Mouse (Mus musculus): ENCODE data around the gene Scyl2. TPM values are rescaled to one million over a fixed set of nuclear protein-coding genes. Genes with fewer than 3 reads are reported as not detected.
"Not testable (repeated sequence)": the region's sequence is repeated elsewhere in the genome, so short reads cannot be mapped to it uniquely, and the experiment has no call there.

The Scyl2 gene
- total RNA-seq, 2 experiments from 2014 or later, result 21.4 to 22.1 TPM

DNA sequence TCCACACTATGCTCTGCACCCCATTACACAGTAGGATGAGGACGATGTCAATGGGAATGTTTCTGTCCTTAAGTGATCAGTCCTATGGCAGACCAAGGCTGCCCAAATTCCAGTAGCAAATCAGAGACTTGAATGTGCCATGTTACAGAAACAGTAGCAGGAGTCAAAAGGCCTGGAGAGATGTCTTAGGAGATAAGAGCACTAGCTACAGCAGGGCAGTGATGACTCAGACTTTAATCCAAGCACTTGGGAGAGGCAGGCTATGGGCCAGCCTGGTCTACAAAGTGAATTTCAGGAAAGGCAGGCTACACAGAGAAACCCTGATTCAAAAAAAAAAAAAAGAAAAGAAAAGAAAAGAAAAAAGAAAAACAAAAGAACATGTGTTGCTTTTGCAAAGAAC is 6.6 kb downstream of the Scyl2 start:
- DNase-seq, result no peak

DNA sequence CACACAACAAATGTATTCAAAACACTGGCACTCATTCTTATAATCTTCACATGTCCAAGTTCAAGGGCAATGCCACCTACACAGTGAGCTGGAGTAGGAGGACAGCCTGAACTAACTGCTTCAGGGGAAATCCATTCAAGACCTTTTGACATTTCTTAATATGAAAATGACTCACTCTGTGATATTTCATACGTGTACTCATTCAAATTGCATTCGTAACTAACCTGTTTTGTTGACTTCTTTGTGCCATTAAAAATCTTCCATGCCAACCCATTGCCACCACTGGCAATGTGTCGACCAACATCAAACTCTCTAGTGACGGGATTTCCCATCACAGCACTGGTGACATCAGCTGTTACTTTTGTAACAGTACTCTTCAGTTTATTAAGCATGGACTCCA is 8.0 kb downstream of the Scyl2 start:
- DNase-seq, result no peak

DNA sequence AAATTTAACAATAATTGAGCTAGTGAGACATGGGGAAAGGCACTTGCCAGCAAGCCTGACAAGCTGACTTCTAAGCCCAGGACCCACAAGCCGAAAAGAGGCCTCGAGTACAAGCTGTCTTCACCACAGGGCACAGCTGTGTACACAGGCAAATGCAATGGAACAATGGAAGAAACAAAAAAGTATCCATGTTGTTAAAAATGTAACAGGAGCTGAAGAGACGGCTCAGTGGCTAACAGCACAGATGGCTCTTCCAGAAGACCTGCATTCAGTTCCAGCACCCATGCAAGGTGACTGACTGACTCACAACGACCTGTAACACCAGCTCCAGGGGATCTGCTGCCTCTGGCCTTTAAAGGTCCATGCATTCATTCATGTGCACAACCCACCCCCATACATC is 9.5 kb downstream of the Scyl2 start:
- DNase-seq, result no peak

DNA sequence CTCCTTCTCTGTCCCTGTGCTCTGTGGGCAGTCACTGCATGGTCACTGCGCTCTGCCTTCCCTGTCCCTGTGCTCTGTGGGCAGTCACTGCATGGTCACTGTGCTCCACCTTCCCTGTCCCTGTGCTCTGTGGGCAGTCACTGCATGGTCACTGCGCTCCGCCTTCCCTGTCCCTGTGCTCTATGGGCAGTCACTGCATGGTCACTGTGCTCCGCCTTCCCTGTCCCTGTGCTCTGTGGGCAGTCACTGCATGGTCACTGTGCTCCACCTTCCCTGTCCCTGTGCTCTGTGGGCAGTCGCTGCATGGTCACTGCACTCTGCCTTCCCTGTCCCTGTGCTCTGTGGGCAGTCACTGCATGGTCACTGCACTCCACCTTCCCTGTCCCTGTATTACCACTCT is 15.7 kb downstream of the Scyl2 start:
- DNase-seq, result not testable (repeated sequence)

DNA sequence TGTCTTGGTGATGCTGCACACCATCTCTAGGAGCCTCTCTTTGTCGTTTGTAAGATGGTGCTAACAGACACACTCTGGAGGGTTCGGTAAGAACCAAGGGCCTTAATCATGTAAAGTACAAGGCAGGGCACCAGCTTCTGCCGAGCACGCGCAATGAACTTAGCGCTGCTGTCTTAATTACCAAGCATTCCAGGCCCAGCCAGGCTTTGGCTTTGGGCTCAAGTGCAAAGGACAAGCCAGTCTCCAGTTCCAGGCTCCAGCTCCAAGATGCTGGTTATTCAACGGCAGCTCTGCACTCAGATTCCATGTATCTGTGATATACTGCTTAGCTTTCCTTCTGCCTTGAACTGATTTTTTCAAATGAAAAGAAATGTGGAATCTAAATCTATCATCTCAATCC is 18.5 kb downstream of the Scyl2 start:
- no peak for DNase-seq

DNA sequence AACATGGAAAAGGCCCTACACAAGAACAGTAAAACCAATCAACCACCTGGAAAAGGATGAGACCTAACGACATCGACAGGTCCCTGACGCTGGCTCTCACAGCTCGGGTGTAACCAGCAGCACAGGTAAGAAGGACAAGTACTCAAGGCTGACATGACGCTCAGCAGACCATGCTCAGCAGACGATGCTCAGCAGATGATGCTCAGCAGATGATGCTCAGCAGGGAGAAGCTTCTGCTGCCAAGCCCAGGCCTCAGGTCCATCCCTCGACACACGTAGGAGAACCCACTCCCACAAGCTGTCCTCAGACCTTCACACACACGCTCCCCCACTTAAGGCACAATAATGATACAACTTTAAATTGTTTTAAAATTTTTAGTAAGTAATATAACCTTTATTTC is 20.4 kb downstream of the Scyl2 start:
- DNase-seq, result no peak

DNA sequence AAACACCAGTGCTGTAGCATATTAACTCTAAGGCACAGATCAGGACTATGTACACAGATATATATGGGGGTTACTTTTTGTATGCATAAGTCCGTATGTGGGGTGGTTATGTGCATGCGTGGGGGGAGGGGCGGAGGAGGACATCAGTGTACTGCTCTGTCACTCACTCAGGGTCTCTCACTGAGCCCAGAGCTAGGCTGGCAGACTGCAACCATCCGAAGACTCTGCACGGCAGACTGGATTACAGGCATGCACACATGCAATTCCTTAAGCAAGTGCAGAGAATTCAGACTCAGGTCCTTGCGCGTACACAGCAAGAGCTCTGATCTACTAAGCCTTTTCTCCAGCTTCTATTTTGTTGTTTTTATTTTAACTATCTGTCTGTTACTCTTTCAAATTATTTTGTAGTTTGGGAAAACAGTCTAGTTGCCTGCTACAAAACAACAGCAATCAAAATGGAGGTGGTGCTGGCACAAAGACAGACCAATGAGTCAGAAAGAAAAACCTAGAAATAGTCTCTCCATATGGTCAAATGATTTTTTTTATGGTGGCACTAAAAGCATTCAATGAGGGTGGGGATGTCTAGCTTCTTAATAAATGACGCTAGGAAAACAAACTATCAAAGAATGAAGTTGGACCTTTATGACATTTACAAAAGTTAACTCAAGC is 21.0 kb downstream of the Scyl2 start:
- no peak for DNase-seq

DNA sequence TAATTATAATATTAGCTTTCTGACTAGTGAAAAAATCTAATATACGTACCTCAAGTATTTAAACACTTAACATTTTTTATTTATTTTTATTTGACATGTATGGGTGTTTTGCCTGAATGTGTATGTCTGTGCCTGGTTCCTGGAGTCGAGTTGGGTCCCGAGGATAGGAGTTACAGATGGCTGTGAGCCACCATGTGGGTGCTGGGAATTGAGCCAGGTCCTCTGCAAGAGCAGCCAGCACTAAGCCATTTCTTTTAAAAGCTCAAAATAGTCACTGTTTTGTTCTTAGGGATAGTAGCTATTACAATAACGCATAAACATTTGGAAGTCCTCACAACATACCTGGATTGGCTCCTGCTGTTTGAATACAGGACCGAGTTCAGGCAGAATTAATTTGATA is 29.7 kb downstream of the Scyl2 start:
- no peak for DNase-seq

DNA sequence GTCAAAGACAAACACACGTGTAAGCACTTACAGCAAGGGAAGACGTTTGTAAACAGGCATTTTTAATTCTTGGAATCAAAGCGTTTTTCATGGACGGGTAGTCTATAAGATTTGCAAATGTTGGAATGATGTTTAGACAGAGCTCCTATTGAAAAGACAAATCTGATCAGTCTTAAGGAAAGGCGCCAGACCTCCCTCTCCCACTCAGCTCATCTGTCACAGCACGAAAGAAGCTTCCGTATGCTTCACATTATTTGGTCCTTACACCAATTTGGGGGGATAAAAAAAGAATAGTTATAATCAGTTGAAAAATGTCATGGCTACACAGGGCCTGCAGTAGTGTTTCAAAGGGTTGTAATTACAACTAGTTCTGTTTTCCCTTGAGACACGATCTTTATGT is 33.2 kb downstream of the Scyl2 start:
- DNase-seq, result no peak

DNA sequence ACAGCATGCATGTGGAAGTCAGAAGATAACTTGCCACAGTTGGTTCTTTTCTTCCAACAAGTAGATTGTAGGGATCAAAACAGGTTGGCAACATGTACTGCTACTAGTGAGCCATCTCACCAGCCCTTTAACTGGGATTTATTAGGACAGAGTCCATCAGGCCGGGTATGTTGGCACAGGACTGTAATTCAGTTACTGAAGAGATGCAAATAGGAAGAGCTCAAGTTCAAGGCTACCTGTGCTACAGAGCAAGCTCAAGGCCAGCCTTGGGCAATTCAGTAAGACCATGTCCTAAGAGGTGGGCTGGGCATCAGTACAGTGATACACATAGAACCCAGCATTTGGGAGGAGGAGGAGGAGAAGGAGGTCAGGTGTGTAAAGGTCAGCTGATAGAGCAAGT is 34.4 kb downstream of the Scyl2 start:
- no peak for DNase-seq

DNA sequence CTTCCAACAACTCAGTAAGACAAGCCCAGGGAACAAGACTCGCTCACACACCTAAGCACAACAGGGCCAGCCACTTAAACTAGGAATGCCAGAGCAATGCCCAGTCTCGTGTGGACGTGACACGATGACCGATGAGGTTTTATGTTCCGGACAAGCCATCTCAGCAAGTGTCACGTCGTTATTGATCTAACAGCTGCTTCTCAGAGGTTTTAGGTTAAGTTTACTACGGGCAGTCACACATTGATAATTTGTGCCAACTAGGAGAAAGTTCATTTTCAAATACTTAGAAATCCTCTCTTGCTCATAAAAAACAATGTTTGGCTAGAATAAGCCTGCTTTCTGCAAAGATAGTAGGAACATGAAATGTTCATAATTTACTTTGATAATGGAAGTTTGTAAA is 39.2 kb downstream of the Scyl2 start:
- no peak for DNase-seq

DNA sequence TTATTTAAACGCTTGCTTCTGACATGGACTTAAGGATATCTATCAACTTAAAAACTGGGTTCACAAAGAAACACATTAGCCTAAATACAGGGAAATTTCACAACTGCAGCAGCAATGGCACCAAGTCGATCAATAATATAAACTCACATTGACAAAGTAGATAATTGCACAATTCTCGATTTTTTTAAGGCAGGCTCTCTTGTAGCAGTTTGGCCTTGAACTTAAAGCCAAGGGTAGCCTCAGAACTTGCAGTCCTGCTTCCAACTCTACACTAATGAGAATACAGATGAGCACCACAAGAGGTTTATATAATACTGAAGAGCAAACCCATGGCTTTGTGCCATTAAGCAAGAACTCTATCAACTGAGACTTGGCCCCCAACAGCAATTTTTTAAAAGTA is 49.1 kb downstream of the Scyl2 start:
- no peak for DNase-seq

DNA sequence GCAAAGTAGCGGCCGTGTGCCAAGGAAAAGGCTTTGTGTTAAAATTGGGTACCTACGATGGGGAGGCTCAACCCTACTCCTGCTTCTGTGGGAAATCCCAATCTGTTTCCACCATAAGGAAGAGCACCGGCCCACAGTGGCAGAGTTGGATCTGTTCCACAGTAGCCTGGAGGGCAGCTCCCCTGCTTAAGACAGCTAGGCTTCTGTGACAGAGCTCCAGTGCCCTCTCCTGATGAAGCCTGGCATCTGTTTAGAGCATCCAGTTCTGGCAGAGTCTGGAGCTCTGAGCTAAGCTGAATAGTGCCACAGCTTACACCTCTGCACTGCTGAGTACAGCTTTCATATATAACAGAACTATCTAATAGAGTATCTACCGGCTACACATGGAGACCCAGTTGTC is 51.1 kb downstream of the Scyl2 start:
- peak; percentile 36 for DNase-seq

DNA sequence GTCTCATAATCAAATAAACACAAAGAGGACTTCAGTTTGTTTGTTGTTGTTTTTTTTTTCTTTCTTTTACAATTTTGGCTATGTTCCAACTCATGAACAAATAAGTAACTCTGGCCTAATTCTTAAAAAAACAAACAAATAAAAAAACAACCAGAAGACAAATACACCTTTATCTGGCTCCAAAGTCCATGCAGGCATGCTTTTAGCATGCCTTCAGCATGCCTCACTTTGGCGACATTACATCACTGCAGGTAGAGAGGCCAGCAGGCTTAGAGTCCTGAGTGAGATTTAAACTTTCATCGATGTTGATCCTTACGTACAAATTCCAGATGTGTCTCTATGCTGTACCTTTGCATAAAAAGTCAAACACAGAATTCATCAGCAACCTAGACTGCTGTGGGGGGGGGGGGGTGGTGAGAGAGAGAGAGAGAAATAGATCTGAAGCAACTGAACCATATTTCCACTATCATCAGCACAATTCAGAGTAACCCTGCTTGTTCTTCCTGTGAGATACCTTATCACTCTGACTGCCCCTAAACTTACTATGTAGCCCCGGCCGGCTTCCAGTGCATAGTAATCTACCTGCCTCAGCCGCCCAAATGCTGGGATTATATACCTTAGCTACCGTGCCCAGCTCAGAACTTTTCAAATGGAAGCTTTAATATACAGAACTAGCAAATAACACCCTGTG is 52.2 kb downstream of the Scyl2 start:
- no peak for DNase-seq

DNA sequence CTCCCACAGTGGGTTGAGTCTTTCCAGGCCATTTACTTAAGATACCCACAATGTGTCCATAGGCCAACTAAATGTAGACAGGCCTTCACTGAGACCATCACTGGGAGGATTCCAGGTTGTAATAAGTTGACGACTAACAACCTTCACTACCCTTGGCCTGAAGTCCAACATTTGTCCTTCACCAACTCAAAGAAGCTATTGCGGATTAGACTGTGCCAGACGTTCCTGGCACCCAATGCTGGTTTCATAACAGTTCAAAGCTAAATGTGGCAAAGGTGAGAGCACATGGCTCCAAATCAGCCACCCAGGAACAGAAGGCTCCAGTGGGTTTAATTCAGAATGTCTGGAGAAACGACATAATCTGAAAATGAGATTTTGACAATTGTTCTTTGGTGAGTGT is 53.0 kb downstream of the Scyl2 start:
- peak; percentile 12 for DNase-seq

DNA sequence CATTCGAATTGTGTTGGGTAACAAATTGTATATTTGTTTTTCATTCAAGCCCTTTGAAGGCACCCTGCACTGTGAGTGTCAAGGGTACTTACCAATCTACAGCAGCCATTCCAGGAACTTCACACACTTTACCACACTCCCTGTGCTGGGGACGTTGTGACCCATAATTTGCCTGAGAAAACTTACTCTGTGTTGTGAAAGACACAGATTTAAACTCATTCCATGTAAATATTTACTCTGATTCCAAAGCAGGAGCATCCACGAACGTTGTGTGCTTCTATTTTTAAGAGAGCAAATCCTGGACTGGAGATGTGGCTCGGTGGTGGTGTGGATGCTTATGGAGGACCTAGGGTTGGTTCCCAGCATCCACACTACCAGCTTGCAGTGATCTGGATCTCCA is 54.3 kb downstream of the Scyl2 start:
- DNase-seq, result no peak

DNA sequence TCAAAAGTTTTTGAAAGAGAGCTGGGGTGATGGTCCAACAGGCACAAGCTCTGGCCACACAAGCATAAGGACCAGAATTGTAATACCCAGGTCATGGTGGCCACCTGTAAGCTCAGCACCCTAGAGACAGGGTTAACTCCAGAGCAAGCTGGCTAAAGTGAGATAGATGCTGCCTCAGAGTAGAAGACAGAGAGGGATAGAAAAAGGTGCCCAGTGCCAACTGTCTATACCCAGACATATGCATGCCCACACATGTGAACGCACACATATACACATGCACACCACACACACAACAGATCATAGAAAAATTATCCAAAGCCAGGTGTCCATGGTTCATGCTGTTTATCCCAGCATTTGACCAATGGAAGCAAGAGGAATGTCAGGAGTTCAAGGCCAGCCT is 55.5 kb downstream of the Scyl2 start:
- DNase-seq, result no peak

DNA sequence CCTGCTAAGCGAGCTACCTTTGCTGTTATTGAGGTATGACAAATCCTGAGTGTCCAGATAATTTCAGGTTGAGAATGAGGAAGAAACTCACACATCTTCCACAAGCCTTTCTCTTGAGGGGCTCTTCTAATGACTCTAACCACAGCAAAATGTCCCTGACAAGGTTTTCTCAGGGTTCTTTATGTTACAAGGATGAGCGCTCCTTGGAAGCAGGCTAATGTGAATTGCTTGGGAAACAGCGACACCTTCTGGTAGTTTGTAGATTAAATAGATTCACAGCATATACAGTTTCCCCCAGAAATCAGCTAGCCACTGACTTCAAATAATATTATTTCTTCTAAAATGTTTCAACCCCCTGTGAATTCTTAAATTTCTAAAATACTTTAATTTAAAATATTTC is 56.0 kb downstream of the Scyl2 start:
- DNase-seq, result peak; percentile 58

DNA sequence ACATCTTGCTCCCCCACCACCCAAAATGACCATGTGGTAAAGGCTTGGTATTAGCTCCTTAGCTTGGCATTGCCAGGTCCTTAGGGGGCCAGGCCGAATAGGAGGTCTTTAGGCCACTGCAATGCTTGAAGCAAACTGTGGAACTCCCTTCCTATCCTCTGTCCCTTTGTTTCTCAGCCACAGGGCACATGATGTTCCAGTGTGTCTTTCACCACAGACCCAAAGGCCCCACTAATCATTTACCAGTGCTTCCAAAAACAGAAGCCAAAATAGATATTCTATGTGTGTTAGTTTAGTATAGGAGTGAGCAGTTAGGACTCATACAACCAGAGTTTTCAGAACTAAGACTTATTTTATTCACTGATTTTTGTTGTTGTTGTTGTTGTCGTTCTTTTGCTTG is 59.4 kb downstream of the Scyl2 start:
- DNase-seq, result no peak

DNA sequence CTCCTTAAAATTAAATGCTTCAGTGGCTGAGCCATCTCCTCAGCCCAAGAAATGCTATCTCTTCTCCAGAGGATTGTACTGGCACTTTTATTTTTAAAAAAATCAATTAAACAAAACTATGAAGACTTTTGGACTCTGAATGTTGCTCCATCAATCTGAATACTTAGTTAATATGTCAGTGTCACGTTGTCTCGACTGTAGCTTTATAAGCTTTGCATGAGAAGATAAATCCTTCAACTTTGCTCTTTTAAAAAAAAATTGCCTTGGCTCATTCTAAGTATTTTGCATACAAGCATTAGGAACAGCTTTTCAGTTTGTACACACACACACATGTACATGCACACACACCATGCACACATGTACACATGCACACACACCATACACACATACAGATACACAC is 61.9 kb downstream of the Scyl2 start:
- no peak for DNase-seq

DNA sequence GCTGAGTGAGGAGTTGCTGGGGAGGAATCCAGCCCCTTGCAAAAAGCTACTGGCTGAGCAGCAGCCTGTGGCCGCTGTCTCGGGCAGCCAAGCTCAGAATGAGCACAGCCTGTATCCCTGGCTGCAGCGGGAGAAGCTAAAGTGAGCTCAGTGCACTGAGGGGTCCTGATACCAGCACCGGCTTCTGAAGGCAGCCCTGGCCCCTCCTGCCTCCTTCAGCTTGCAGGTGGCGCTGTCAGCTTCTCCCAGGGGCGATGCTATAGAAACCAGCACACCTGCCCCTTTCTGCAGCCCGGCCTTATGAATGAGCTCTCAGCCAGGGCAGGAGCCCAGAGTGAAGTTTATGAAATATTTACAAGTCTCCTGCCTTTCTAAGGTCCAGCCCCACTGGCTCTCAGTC is 65.0 kb downstream of the Scyl2 start, which contains the start of gene Slc17a8:
Gene Slc17a8 (minus strand): TSS at position 125 of the 400 bp plus-strand sequence.
- no peak for DNase-seq

DNA sequence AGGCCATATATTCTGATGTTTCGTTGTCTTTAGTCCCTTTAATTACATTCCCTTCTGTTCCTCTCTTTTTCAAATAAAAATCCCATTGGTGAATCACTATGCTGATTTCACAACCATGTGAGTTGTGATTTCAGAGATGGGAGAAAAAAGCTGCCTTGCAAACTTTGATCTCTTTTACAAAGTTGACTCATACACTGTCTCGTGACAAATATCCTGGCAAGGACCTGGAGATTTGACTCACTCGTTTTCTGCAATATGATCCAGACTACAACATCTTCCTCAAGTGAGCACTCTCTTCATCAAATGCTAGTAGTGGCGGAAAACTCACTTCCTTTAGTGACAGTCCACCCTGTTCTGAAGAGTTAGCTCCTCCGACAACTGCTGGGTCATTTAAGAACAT is 86.8 kb downstream of the Scyl2 start:
- DNase-seq, result no peak

DNA sequence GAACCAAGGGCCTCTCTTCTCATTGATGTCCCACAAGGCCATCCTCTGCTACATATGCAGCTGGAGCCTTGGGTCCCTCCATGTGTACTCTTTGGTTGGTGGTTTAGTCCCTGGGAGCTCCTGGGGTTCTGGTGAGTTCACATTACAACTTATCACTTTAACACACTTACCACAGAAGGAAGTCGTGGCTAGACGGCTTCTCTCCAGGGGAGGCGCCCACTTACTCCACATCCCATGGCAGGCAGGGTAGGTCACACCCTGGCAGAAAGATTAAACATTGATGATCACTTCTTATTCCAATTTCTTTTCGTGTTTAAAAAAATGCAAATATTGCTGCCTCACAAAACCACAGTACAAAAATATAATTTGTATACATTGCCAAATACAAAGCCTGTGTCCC is 88.8 kb downstream of the Scyl2 start:
- no peak for DNase-seq

DNA sequence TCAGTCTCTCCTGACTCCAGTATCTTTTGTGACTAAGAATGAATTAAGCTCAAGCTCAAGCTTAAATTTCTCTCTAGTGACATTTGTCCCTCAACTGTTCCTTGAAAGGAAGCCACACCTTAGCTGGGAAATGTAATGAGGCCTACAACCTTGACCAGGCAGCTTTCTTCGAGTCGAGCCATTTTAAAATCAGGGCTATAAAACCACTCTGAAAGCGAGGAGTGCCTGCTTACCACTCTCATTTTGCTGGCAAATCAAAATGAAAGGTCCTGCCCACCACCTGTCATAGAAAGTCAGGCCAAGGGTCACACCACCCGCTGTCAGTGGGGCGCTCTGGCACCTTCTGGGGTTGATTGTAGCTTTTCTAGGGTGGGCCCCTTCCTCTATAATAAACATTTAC is 90.2 kb downstream of the Scyl2 start:
- DNase-seq, result no peak

DNA sequence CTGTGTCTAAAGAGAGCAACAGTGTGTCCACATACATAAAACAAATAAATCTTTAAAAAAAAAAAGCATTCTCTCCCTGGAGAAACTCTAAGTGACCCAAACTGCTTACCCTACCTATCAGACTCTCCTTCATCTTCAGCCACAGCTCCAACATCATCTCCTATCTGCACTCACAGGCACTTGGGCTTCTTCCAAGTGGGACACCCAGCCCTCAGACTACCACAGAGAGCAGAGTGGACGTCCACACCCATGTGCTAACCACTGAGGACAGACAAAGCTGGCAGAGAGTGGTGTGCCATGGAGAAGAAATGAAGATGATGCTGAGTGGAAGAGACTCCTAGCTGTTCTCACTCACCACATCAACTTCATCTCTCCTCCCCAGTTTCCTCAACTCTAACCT is 90.6 kb downstream of the Scyl2 start:
- no peak for DNase-seq
